Mouse (Mus musculus) lung, adult 2 months (tissue): ENCODE measurements around the gene Cat.

ENCODE experiments used
- CTCF ChIP-seq: fragments of 200-500 bp; IDR thresholded peaks from 2 replicates; pipeline ENCODE4 v1.5.1; 2011; ENCODE audit warnings: mild to moderate bottlenecking, low read length, control low read depth; ENCODE audit not compliant: insufficient read depth
- POLR2A ChIP-seq: fragments of 200-500 bp; IDR thresholded peaks from 2 replicates; pipeline ENCODE4 v1.6.1; 2011; ENCODE audit warnings: low read depth, mild to moderate bottlenecking, control low read depth, low read length, borderline replicate concordance; ENCODE audit errors: extremely low read depth

DNA sequence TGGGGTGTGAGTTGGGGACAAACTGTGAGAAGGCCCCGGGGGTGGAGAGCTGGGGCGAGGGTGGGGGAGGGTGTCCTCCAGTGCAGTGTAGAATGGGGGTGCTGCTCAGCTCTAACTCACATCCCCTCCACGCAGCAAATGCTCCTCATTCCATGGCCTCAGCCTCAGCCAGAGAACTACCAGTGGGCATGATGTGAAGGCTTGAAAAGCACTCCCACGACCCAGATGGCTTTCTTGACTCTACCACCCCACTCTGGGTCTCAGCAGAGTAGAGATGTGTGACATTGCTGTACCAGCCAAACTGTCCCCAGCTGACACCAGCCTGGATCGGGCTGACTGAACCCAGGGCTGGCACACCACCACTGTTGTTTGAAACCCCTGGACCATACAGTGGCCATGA is 32.4 kb downstream of the Cat start:
- TF ChIP-seq POLR2A (no peak), CTCF (no peak)
